In the genomic region with DNA sequence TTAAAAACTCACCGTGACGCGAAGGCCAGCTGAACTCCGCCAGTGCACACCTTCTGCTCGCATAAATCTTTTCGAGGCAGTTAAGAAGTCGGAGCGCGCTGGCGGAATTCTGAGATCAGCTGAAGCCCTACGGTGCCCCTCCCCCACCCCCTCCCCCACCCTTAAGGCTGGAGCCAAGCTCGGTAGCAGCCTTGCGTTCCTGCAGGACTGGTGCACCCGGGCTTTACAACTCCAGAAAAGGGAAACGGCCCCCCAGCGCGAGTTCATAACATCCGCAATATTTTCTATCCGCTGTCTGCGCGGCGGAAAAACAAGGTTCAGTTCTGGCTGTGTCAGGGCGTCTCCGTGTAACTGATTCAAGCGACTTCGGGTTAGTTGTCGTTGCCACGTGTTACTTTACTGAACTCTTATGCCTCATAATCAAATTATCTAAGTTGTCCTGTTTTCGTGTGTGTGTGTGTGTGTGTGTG, we compare ENCODE assay signal across 8 mouse cellular contexts. TPM values are rescaled to one million over a fixed set of nuclear protein-coding genes. Genes with fewer than 3 reads are reported as not detected.
A peak's percentile ranks its signal among the peaks of the same experiment; 100 is the strongest.
DNase-seq lines count a peak whose midpoint lies in the region; ATAC-seq and TF ChIP-seq lines count a peak whose summit lies in the region.

Gene Tgif1, minus strand, starts transcription at position 111 of the 470 bp plus-strand sequence.

- peak within 1 kb of the TSS; percentile 83 for H3K4me3 ChIP-seq in embryonic facial prominence, embryonic 12.5 days
- H3K4me3 ChIP-seq in heart, postnatal 0 days (ENCODE audit: low read depth, low read length), result peak within 1 kb of the TSS; percentile 63
- H3K4me3 ChIP-seq in stomach, embryonic 14.5 days (ENCODE audit: low read depth, low read length), result peak within 1 kb of the TSS; percentile 82

- no peak for TF ChIP-seq EP300 in heart, postnatal 0 days (IDR thresholded peaks at IDR 0.05; ENCODE audit: low read depth)

- no peaks in the 10 kb centered on the region for H3K27me3 ChIP-seq in embryonic facial prominence, embryonic 12.5 days
- no peaks in the 10 kb centered on the region for H3K27me3 ChIP-seq in heart, postnatal 0 days (ENCODE audit: control insufficient read depth, insufficient read depth, low read length)
- H3K27me3 ChIP-seq in stomach, embryonic 14.5 days (ENCODE audit: control insufficient read depth, insufficient read depth, low read length), result no peaks in the 10 kb centered on the region

- WGBS in embryonic facial prominence, embryonic 12.5 days, result under 1% methylated on average over 29 of the region's 29 CpGs
- WGBS in heart, postnatal 0 days, result under 1% methylated on average over 29 of the region's 29 CpGs
- 1% methylated on average over 29 of the region's 29 CpGs for WGBS in large intestine, adult 2 months
- WGBS in stomach, embryonic 14.5 days, result under 1% methylated on average over 29 of the region's 29 CpGs

- no peaks in the 10 kb centered on the region for H3K9me3 ChIP-seq in embryonic facial prominence, embryonic 12.5 days
- no peaks in the 10 kb centered on the region for H3K9me3 ChIP-seq in heart, postnatal 0 days (replicated peaks; ENCODE audit: control insufficient read depth, low read length)
- H3K9me3 ChIP-seq in stomach, embryonic 14.5 days (ENCODE audit: control insufficient read depth, low read depth, low read length), result no peaks in the 10 kb centered on the region

- peak within 1 kb of the TSS; percentile 86 for H3K4me2 ChIP-seq in embryonic facial prominence, embryonic 12.5 days (replicated peaks)
- H3K4me2 ChIP-seq in heart, postnatal 0 days (ENCODE audit: low read depth, low read length), result peak within 1 kb of the TSS; percentile 91
- peak within 1 kb of the TSS; percentile 94 for H3K4me2 ChIP-seq in stomach, embryonic 14.5 days (replicated peaks; ENCODE audit: low read depth, low read length)

- peak; percentile 79 to 82 for DNase-seq in B cell, adult 2 months
- DNase-seq in MEL-GATA-1-ER (ENCODE audit: extremely low read depth, low read depth), result peak; percentile 63
- DNase-seq in heart, postnatal 0 days (ENCODE audit: low spot score), result peak; percentile 49
- DNase-seq in large intestine, adult 2 months (ENCODE audit: low read depth, low spot score), result no peak
- peak; percentile 88 for DNase-seq in mesoderm, embryonic 11.5 days (ENCODE audit: low read depth, low spot score)
- no peak for DNase-seq in right cerebral cortex, postnatal 4 days

- no peak for TF ChIP-seq CTCF in heart, postnatal 0 days (IDR thresholded peaks at IDR 0.05; ENCODE audit: low read depth)

- ATAC-seq in embryonic facial prominence, embryonic 12.5 days (ENCODE audit: insufficient number of reproducible peaks, insufficient read depth, low FRiP score, low TSS enrichment), result no peak
- peak; percentile 14; the same call in 1 of the 2 replicates for ATAC-seq in heart, postnatal 0 days (ENCODE audit: insufficient read depth, low read depth)
- no peak for ATAC-seq in stomach, embryonic 14.5 days (ENCODE audit: insufficient number of reproducible peaks, insufficient read depth, low FRiP score, low read depth)

- H3K27ac ChIP-seq in embryonic facial prominence, embryonic 12.5 days, result peak within 1 kb of the TSS; percentile 99
- peak within 1 kb of the TSS; percentile 94 for H3K27ac ChIP-seq in heart, postnatal 0 days (ENCODE audit: low read depth)
- peak within 1 kb of the TSS; percentile 93 for H3K27ac ChIP-seq in stomach, embryonic 14.5 days (ENCODE audit: low read length)

- H3K4me1 ChIP-seq in embryonic facial prominence, embryonic 12.5 days, result peaks cover 6% of the 10 kb centered on the region; the same call in 1 of the 2 replicates
- no peaks in the 10 kb centered on the region for H3K4me1 ChIP-seq in heart, postnatal 0 days (ENCODE audit: control insufficient read depth, insufficient read depth)
- no peaks in the 10 kb centered on the region for H3K4me1 ChIP-seq in stomach, embryonic 14.5 days (ENCODE audit: control insufficient read depth, insufficient read depth, low read length)

- H3K36me3 ChIP-seq in embryonic facial prominence, embryonic 12.5 days, result no peaks in the 10 kb centered on the region
- no peaks in the 10 kb centered on the region for H3K36me3 ChIP-seq in heart, postnatal 0 days (replicated peaks; ENCODE audit: control insufficient read depth, insufficient read depth, low read length)
- H3K36me3 ChIP-seq in stomach, embryonic 14.5 days (ENCODE audit: control insufficient read depth, insufficient read depth, low read length), result no peaks in the 10 kb centered on the region

- H3K9ac ChIP-seq in embryonic facial prominence, embryonic 12.5 days, result peak within 1 kb of the TSS; percentile 81
- H3K9ac ChIP-seq in heart, postnatal 0 days (replicated peaks; ENCODE audit: low read depth, low read length), result peak within 1 kb of the TSS; percentile 64
- H3K9ac ChIP-seq in stomach, embryonic 14.5 days (replicated peaks; ENCODE audit: low read depth, low read length), result peak within 1 kb of the TSS; percentile 61

RNA-seq across cellular contexts. Expression of gene Tgif1, which starts in this region (rescaled TPM):
- 113 and 126 TPM in 2 replicates for polyA plus RNA-seq in embryonic facial prominence, embryonic 12.5 days (2016; fragmentation: Nextera tagmentation; extraction: Ambion mirVana)
- 7.8 and 12.9 TPM in 2 replicates for total RNA-seq in heart, postnatal 0 days (2014; rRNA removed; ENCODE audit: low replicate concordance)
- polyA plus RNA-seq in heart, postnatal 0 days (2015; fragmentation: Nextera tagmentation; extraction: Ambion mirVana), result 9.0 and 10.6 TPM in 2 replicates
- 44.8 and 50.2 TPM in 2 replicates for polyA plus RNA-seq in large intestine, adult 2 months (2012; rRNA removed)
- 65.0 and 66.5 TPM in 2 replicates for polyA plus RNA-seq in stomach, embryonic 14.5 days (2014; fragmentation: Nextera tagmentation; extraction: Ambion mirVana)

Comparison
In these comparisons a context has a peak if more than half of its experiments do, and no peak if none do; other contexts are left out.
1. DNase-seq: peak in B cell, adult 2 months (2 of 2), MEL-GATA-1-ER (single experiment), heart, postnatal 0 days (single experiment) and mesoderm, embryonic 11.5 days (single experiment); none in large intestine, adult 2 months (single experiment) and right cerebral cortex, postnatal 4 days (single experiment).
2. Peak in every context shown above with its lines, with median percentiles within 50 percentile points of each other: H3K27ac ChIP-seq, H3K4me2 ChIP-seq, H3K4me3 ChIP-seq and H3K9ac ChIP-seq.